Mouse (Mus musculus): ENCODE measurements at regions not wholly inside any gene's neighbourhood (a gene's known extent, or its start where the extent isn't known, plus 50 kb on each side); places are given as distances from the start of the nearest gene placed in this dataset.

- no peak for DNase-seq (ENCODE audit: low spot score in 2 of 2)
These were observed 77.4 kb upstream of the Pja1 start for GRCm38 (mm10) chrX:99548284-99549019.

GRCm38 (mm10) chrX:99544410-99544809 is 73.3 kb upstream of the Pja1 start:
- no peak for DNase-seq (ENCODE audit: low spot score in 2 of 2)

- DNase-seq (ENCODE audit: low spot score in 2 of 2): no peak
These were observed 70.8 kb upstream of the Pja1 start for GRCm38 (mm10) chrX:99541916-99542315.

GRCm38 (mm10) chrX:99540087-99540576 is 69.1 kb upstream of the Pja1 start:
- DNase-seq (ENCODE audit: low spot score in 2 of 2): peak; percentile 8 to 10

GRCm38 (mm10) chrX:99539684-99540083 is 68.6 kb upstream of the Pja1 start:
- no peak for DNase-seq (ENCODE audit: low spot score in 2 of 2)

- DNase-seq (ENCODE audit: low spot score in 2 of 2): no peak
These were observed 66.7 kb upstream of the Pja1 start for GRCm38 (mm10) chrX:99537814-99538213.

GRCm38 (mm10) chrX:99534922-99535321 is 63.8 kb upstream of the Pja1 start:
- peak in 1 of 2 experiments; percentile 11 for DNase-seq (ENCODE audit: low spot score in 2 of 2)

GRCm38 (mm10) chrX:99531154-99531553 is 60.1 kb upstream of the Pja1 start:
- DNase-seq (ENCODE audit: low spot score in 2 of 2): no peak

GRCm38 (mm10) chrX:99530511-99530910 is 59.4 kb upstream of the Pja1 start:
- no peak for DNase-seq (ENCODE audit: low spot score in 2 of 2)

- no peak for DNase-seq (ENCODE audit: low spot score in 2 of 2)
These were observed 52.2 kb upstream of the Pja1 start for GRCm38 (mm10) chrX:99523306-99523705.

GRCm38 (mm10) chrX:99522830-99523229 is 51.8 kb upstream of the Pja1 start:
- peak in 1 of 2 experiments; percentile 58 for DNase-seq (ENCODE audit: low spot score in 2 of 2)

- no peak for DNase-seq (ENCODE audit: low spot score in 2 of 2)
These were observed 51.2 kb upstream of the Pja1 start for GRCm38 (mm10) chrX:99522289-99522688.

- DNase-seq (ENCODE audit: low spot score in 2 of 2): no peak
These were observed 50.8 kb upstream of the Pja1 start for GRCm38 (mm10) chrX:99521866-99522265.

Data from layer of hippocampus, adult 8-10 months (tissue).